Mouse (Mus musculus): ENCODE data around the gene Cnn3. TPM values are rescaled to one million over a fixed set of nuclear protein-coding genes. Genes with fewer than 3 reads are reported as not detected.

The Cnn3 gene
- polyA plus RNA-seq, 1 experiment from 2014 or later: 858 TPM

GRCm38 (mm10) chr3:121437070-121437469 is 10.8 kb downstream of the Cnn3 start:
- H3K9ac ChIP-seq (replicated peaks): no peak overlapping the region
- no peak overlapping the region for H3K27ac ChIP-seq
- H3K4me3 ChIP-seq (replicated peaks): no peak overlapping the region
- WGBS: 93% methylated on average over 7 of the region's 7 CpGs
- peaks cover 47% of the 10 kb centered on the region for H3K36me3 ChIP-seq
- H3K4me1 ChIP-seq (replicated peaks): peaks cover 82% of the 10 kb centered on the region
- H3K4me2 ChIP-seq: no peak overlapping the region
- ATAC-seq (ENCODE audit: insufficient number of reproducible peaks, insufficient read depth, low FRiP score, low TSS enrichment, low read depth): no peak
- no peaks in the 10 kb centered on the region for H3K9me3 ChIP-seq
- H3K27me3 ChIP-seq: no peaks in the 10 kb centered on the region

DNA sequence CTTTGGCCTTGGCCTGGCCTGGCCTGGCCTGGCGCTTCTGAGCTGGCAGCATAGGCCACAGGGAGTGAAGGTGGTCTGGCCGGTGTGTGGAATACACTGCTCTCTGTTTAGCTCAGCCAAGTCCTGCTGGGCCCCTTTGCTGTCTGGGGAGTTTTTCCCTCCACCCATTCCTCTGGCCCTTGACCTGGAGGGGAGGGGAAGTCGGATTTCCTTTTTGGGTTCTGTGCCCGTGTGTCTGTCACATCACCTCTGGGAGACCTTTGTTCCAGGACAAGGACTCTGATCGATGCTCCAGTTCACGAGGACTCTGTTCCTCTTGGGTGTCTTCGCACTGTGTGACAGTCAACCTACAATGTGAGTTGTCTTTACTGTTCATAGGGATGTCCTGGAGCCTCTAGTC is 11.7 kb downstream of the Cnn3 start:
- no peaks in the 10 kb centered on the region for H3K27me3 ChIP-seq
- H3K4me3 ChIP-seq (replicated peaks): no peak overlapping the region
- no peak for ATAC-seq (ENCODE audit: insufficient number of reproducible peaks, insufficient read depth, low FRiP score, low TSS enrichment, low read depth)
- peaks cover 56% of the 10 kb centered on the region for H3K36me3 ChIP-seq
- no peak overlapping the region for H3K9ac ChIP-seq (replicated peaks)
- H3K9me3 ChIP-seq: no peaks in the 10 kb centered on the region
- 70% methylated on average over 7 of the region's 7 CpGs for WGBS
- H3K4me2 ChIP-seq: no peak overlapping the region
- no peak overlapping the region for H3K27ac ChIP-seq
- peaks cover 73% of the 10 kb centered on the region for H3K4me1 ChIP-seq (replicated peaks)

GRCm38 (mm10) chr3:121439623-121440161 is 13.4 kb downstream of the Cnn3 start:
- Histone ChIP-seq H3K27me3 (no peaks in the 10 kb centered on the region), H3K4me3 (replicated peaks) (no peak overlapping the region), H3K4me1 (replicated peaks) (peaks cover 56% of the 10 kb centered on the region), H3K4me2 (no peak overlapping the region), H3K27ac (0 out of 2 replicates have a peak overlapping the region, but pooled peaks have one; percentile 5), H3K36me3 (peaks cover 71% of the 10 kb centered on the region), H3K9me3 (no peaks in the 10 kb centered on the region), H3K9ac (replicated peaks) (no peak overlapping the region)
- WGBS: 77% methylated on average over 11 of the region's 11 CpGs
- no peak for ATAC-seq (ENCODE audit: insufficient number of reproducible peaks, insufficient read depth, low FRiP score, low TSS enrichment, low read depth)

- Histone ChIP-seq H3K9me3 (0 out of 2 replicates have a peak, but pooled peaks cover 3% of the 10 kb centered on the region), H3K4me3 (replicated peaks) (no peak overlapping the region), H3K4me2 (no peak overlapping the region), H3K9ac (replicated peaks) (no peak overlapping the region), H3K4me1 (replicated peaks) (peaks cover 41% of the 10 kb centered on the region), H3K27ac (no peak overlapping the region), H3K36me3 (peaks cover 70% of the 10 kb centered on the region), H3K27me3 (no peaks in the 10 kb centered on the region)
- 94% methylated on average over 12 of the region's 12 CpGs for WGBS
- no peak for ATAC-seq (ENCODE audit: insufficient number of reproducible peaks, insufficient read depth, low FRiP score, low TSS enrichment, low read depth)
Measured at GRCm38 (mm10) chr3:121441504-121441903, 15.2 kb downstream of the Cnn3 start.

DNA sequence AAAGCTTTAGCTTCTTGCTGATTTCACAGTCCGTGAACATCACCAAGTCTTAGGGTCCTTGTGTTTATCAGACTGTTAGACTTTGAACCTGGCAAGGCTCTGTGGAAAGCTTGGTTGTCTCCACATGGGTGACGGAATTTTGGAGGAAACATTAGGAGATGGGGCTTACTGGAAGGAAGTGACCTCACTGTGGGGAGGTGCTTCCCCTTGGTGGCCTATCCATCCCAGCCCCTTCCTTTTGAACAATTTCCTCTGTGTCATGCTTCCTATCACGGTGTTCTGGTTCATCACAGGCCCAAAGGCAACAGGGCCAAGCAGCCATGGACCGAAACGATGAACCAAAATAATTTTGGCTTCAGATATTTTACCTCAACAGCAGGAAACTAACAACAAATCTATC is 16.0 kb downstream of the Cnn3 start:
- no peak overlapping the region for H3K4me2 ChIP-seq
- no peak overlapping the region for H3K27ac ChIP-seq
- H3K27me3 ChIP-seq: no peaks in the 10 kb centered on the region
- H3K9ac ChIP-seq (replicated peaks): no peak overlapping the region
- H3K36me3 ChIP-seq: peaks cover 65% of the 10 kb centered on the region
- H3K9me3 ChIP-seq: 0 out of 2 replicates have a peak, but pooled peaks cover 3% of the 10 kb centered on the region
- H3K4me1 ChIP-seq (replicated peaks): peaks cover 34% of the 10 kb centered on the region
- ATAC-seq (ENCODE audit: insufficient number of reproducible peaks, insufficient read depth, low FRiP score, low TSS enrichment, low read depth): no peak
- WGBS: 92% methylated on average over 5 of the region's 5 CpGs
- no peak overlapping the region for H3K4me3 ChIP-seq (replicated peaks)

DNA sequence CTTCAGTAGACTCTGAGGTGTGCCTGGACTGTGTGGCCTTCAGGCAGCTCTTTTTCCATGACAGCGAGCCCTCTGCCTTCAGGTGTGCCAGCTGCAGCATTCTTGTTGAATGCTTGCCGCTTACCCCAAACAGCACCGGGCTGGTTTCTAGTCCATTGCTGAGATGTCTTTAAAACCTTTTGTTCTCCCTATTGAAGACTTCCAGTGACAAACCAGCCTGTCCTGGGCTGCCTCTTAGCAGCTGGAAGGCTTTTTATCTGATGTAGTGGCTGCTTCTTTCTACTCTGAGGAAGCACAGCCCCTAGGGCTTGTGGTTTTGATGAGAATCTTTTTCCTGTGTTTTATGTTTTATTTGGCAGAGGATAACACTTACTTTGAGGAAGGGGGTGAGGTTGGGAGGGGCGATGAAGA is 17.6 kb downstream of the Cnn3 start:
- H3K9ac ChIP-seq (replicated peaks): no peak overlapping the region
- ATAC-seq (ENCODE audit: insufficient number of reproducible peaks, insufficient read depth, low FRiP score, low TSS enrichment, low read depth): no peak
- peaks cover 63% of the 10 kb centered on the region for H3K36me3 ChIP-seq
- no peaks in the 10 kb centered on the region for H3K27me3 ChIP-seq
- 97% methylated on average over 4 of the region's 4 CpGs for WGBS
- no peak overlapping the region for H3K4me2 ChIP-seq
- H3K27ac ChIP-seq: no peak overlapping the region
- H3K4me1 ChIP-seq (replicated peaks): peaks cover 31% of the 10 kb centered on the region
- 0 out of 2 replicates have a peak, but pooled peaks cover 3% of the 10 kb centered on the region for H3K9me3 ChIP-seq
- H3K4me3 ChIP-seq (replicated peaks): no peak overlapping the region

DNA sequence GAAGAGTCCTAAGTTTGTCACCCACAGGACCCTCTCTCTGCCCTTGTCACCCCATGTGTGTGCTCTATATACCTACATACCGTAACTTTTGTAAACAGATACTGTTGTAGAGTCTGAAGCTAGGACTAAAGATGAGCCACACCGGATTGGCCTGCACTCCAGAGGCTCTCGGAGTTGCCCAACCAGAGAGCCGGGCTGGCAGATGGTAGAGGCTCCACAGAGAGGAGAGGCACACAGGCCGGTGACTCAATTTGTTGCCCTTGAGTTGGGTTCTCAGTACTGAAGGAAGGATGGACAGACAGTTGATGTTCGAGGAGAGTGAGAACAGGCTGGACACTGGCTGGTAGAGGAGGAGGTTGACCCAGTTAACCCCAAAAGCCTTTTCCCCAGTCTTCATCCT is 18.1 kb downstream of the Cnn3 start:
- H3K27me3 ChIP-seq: no peaks in the 10 kb centered on the region
- H3K4me2 ChIP-seq: no peak overlapping the region
- H3K36me3 ChIP-seq: peaks cover 58% of the 10 kb centered on the region
- no peak overlapping the region for H3K4me3 ChIP-seq (replicated peaks)
- 94% methylated on average over 6 of the region's 6 CpGs for WGBS
- no peak for ATAC-seq (ENCODE audit: insufficient number of reproducible peaks, insufficient read depth, low FRiP score, low TSS enrichment, low read depth)
- peaks cover 26% of the 10 kb centered on the region for H3K4me1 ChIP-seq (replicated peaks)
- H3K27ac ChIP-seq: no peak overlapping the region
- H3K9me3 ChIP-seq: 0 out of 2 replicates have a peak, but pooled peaks cover 3% of the 10 kb centered on the region
- H3K9ac ChIP-seq (replicated peaks): no peak overlapping the region

DNA sequence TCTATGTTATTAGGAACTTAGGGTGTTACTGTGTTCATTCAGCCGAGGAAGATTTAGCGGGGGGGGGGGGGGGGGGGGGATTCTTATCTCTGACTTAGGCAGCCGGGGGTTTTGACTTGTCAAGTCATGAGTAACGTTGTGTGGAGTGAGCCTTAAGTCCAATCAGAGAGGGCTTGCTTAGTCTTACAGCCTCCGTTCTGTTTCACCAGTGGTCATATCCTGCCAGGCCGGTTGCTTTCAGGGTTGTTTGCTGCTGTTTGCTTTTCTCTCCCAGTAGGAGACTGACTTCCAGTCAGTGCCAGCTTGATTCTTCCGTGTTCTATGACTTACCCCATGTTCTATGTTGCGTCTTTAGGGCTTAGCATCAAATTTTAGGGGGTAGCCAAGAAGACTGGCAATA is 20.2 kb downstream of the Cnn3 start:
- no peak overlapping the region for H3K27ac ChIP-seq
- no peak overlapping the region for H3K4me2 ChIP-seq
- peaks cover 14% of the 10 kb centered on the region; the same call in 1 of the 2 replicates for H3K4me1 ChIP-seq (replicated peaks)
- no peak overlapping the region for H3K4me3 ChIP-seq (replicated peaks)
- H3K9ac ChIP-seq (replicated peaks): no peak overlapping the region
- no peak for ATAC-seq (ENCODE audit: insufficient number of reproducible peaks, insufficient read depth, low FRiP score, low TSS enrichment, low read depth)
- H3K27me3 ChIP-seq: no peaks in the 10 kb centered on the region
- 0 out of 2 replicates have a peak, but pooled peaks cover 3% of the 10 kb centered on the region for H3K9me3 ChIP-seq
- H3K36me3 ChIP-seq: peaks cover 72% of the 10 kb centered on the region
- WGBS: 75% methylated on average over 7 of the region's 8 CpGs

GRCm38 (mm10) chr3:121448029-121448468 is 21.8 kb downstream of the Cnn3 start:
- H3K36me3 ChIP-seq: peaks cover 72% of the 10 kb centered on the region
- WGBS: 49% methylated on average over 11 of the region's 11 CpGs
- peak; percentile 64; the same call in 1 of the 2 replicates for ATAC-seq (ENCODE audit: insufficient number of reproducible peaks, insufficient read depth, low FRiP score, low TSS enrichment, low read depth)

DNA sequence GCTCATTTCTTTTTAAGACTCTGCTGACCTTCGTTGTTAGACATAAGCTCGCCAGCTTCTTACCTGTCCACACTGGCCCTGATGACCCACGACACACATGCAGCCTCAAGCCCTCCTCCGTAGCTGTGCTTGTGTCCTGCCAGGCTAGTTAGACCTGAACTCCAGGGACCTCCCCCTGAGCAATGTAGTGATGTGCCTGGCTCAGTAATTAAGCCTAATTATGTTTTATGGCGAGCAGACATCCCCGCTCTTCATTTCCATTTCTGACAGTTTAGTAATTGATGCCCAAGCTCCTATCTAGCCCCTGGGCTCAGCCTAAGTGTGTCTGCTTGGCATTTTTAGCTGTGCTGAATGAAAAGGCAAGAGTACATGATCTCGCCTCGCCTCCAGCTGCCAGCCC is 22.3 kb downstream of the Cnn3 start:
- peaks cover 70% of the 10 kb centered on the region for H3K36me3 ChIP-seq
- no peaks in the 10 kb centered on the region for H3K27me3 ChIP-seq
- 71% methylated on average over 8 of the region's 8 CpGs for WGBS
- peaks cover 14% of the 10 kb centered on the region; the same call in 1 of the 2 replicates for H3K4me1 ChIP-seq (replicated peaks)
- H3K27ac ChIP-seq: no peak overlapping the region
- H3K9ac ChIP-seq (replicated peaks): no peak overlapping the region
- no peak for ATAC-seq (ENCODE audit: insufficient number of reproducible peaks, insufficient read depth, low FRiP score, low TSS enrichment, low read depth)
- 0 out of 2 replicates have a peak, but pooled peaks cover 3% of the 10 kb centered on the region for H3K9me3 ChIP-seq
- no peak overlapping the region for H3K4me2 ChIP-seq
- no peak overlapping the region for H3K4me3 ChIP-seq (replicated peaks)

More at GRCm38 (mm10) chr3:121448029-121448468, 21.8 kb downstream of the Cnn3 start:
- no peak overlapping the region for H3K27ac ChIP-seq
- H3K4me1 ChIP-seq (replicated peaks): peaks cover 14% of the 10 kb centered on the region; the same call in 1 of the 2 replicates
- no peaks in the 10 kb centered on the region for H3K27me3 ChIP-seq
- H3K9ac ChIP-seq (replicated peaks): no peak overlapping the region
- no peak overlapping the region for H3K4me3 ChIP-seq (replicated peaks)
- no peak overlapping the region for H3K4me2 ChIP-seq
- H3K9me3 ChIP-seq: 0 out of 2 replicates have a peak, but pooled peaks cover 3% of the 10 kb centered on the region

DNA sequence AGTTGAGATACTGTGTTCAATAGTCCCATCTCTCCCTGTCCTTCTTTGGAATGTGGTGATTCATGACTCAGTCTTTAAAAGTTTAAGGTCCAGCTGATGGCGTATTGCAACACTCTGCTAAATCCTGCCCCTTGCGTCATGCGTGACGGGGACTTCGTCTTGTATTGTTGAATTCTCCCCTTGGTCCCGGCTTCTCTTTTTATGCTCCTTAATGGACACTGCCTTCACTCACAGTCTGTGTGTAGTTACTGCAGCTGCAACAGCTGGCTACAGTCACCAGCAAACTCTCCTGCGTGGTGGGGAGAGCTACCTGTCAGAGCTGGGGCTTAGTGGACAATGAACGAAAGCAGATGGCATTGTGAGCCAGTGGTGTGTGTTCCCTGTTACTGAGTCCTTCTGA is 23.2 kb downstream of the Cnn3 start:
- H3K9ac ChIP-seq (replicated peaks): no peak overlapping the region
- no peaks in the 10 kb centered on the region for H3K27me3 ChIP-seq
- 0 out of 2 replicates have a peak, but pooled peaks cover 3% of the 10 kb centered on the region for H3K9me3 ChIP-seq
- no peak overlapping the region for H3K27ac ChIP-seq
- WGBS: 77% methylated on average over 8 of the region's 8 CpGs
- no peak for ATAC-seq (ENCODE audit: insufficient number of reproducible peaks, insufficient read depth, low FRiP score, low TSS enrichment, low read depth)
- peaks cover 14% of the 10 kb centered on the region; the same call in 1 of the 2 replicates for H3K4me1 ChIP-seq (replicated peaks)
- H3K4me3 ChIP-seq (replicated peaks): no peak overlapping the region
- peaks cover 70% of the 10 kb centered on the region for H3K36me3 ChIP-seq
- no peak overlapping the region for H3K4me2 ChIP-seq

GRCm38 (mm10) chr3:121451404-121451803 is 25.1 kb downstream of the Cnn3 start:
- H3K27me3 ChIP-seq: no peaks in the 10 kb centered on the region
- no peak for ATAC-seq (ENCODE audit: insufficient number of reproducible peaks, insufficient read depth, low FRiP score, low TSS enrichment, low read depth)
- H3K4me1 ChIP-seq (replicated peaks): peaks cover 14% of the 10 kb centered on the region; the same call in 1 of the 2 replicates
- peaks cover 77% of the 10 kb centered on the region for H3K36me3 ChIP-seq
- 77% methylated on average over 10 of the region's 10 CpGs for WGBS
- H3K9me3 ChIP-seq: no peaks in the 10 kb centered on the region
- no peak overlapping the region for H3K27ac ChIP-seq
- H3K9ac ChIP-seq (replicated peaks): no peak overlapping the region
- H3K4me3 ChIP-seq (replicated peaks): no peak overlapping the region
- no peak overlapping the region for H3K4me2 ChIP-seq

All from limb, embryonic 12.5 days (tissue).